Mouse (Mus musculus): ENCODE measurements around the gene Kazald1. TPM values are rescaled to one million over a fixed set of nuclear protein-coding genes. Genes with fewer than 3 reads are reported as not detected.

The Kazald1 gene
- polyA plus RNA-seq, 1 experiment from 2014 or later = 11.2 TPM

DNA sequence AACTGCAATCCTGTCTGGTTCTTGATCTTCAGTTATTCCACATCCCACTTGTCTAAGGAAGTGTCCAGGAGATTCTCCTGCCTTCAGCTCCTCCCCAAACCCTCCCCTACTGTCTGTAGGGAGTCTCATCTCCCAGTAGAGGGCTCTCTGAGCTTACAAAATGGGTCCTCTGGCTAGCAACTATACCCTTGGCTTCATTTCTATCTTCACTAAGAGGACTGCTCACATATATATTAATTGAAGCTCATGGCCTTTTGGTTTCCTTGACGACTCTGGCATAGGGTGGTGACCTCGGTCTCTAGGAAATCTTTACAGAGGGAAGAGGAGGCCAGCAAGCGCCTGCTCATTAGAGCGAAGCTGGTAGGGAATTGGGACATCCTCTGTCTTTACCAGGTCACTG lies 18.7 kb upstream of the Kazald1 start:
- WGBS = 30% methylated on average over 4 of the region's 4 CpGs
- H3K9ac ChIP-seq (replicated peaks; ENCODE audit: low read depth) = no peak overlapping the region
- DNase-seq (ENCODE audit: low spot score) = peak; percentile 88
- TF ChIP-seq CTCF (IDR thresholded peaks at IDR 0.05) (peak; percentile 84), EP300 (IDR thresholded peaks at IDR 0.05) (no peak)
- no peaks in the 10 kb centered on the region for H3K27me3 ChIP-seq (replicated peaks; ENCODE audit: insufficient read depth, low read length)
- H3K36me3 ChIP-seq (ENCODE audit: insufficient read depth, low read length) = 0 out of 2 replicates have a peak, but pooled peaks cover 5% of the 10 kb centered on the region
- no peaks in the 10 kb centered on the region for H3K9me3 ChIP-seq (ENCODE audit: low read length)
- H3K4me1 ChIP-seq (ENCODE audit: insufficient read depth, low read depth, low read length) = peaks cover 10% of the 10 kb centered on the region; the same call in 1 of the 2 replicates
- no peak overlapping the region for H3K27ac ChIP-seq (ENCODE audit: low read length)
- H3K4me3 ChIP-seq (ENCODE audit: low read depth, low read length) = no peak overlapping the region
- peak; percentile 21 for ATAC-seq
- no peak overlapping the region for H3K4me2 ChIP-seq (replicated peaks; ENCODE audit: low read depth, low read length)

DNA sequence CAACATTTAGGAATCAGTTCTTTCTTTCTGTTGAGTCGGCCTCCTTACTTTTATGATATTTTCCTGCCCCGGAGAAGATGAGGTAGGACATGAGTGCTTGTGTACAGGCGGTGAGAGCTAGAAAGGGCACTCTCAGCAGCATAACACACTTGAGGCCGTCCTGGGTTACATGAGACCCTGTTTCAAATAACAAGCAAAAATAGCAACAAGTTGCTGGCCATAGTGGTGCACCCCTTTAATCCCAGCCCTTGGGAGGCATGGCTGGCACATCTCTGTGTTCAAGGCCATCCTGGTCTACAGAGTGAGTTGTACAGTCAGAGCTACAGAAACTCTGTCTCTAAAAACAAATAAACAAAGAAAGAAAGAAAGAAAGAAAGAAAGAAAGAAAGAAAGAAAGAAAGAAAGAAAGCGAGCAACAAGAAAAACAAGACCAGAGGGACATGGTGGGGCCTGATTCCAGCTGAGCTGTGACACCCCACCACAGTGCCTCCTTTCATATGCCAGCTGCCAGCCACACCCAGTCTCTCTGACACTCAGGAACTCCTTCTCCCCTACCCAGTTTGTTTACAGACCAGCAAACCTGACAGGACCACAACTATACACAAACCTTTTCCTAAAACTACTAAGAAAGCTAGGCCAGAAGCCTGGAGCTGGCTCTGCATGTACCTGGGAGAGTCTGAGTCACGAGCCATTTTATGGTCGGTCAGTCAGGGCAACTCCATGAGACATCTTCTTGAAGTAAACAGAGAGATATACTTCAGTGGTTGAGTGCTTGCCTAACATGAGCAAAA lies 17.9 kb upstream of the Kazald1 start:
- WGBS = 50% methylated on average over 7 of the region's 7 CpGs
- Histone ChIP-seq H3K4me3 (ENCODE audit: low read depth, low read length) (no peak overlapping the region), H3K27ac (ENCODE audit: low read length) (peak overlapping the region; percentile 97), H3K9me3 (ENCODE audit: low read length) (no peaks in the 10 kb centered on the region), H3K4me1 (ENCODE audit: insufficient read depth, low read depth, low read length) (peaks cover 10% of the 10 kb centered on the region; the same call in 1 of the 2 replicates), H3K27me3 (replicated peaks; ENCODE audit: insufficient read depth, low read length) (no peaks in the 10 kb centered on the region), H3K4me2 (replicated peaks; ENCODE audit: low read depth, low read length) (peak overlapping the region; percentile 74), H3K9ac (replicated peaks; ENCODE audit: low read depth) (peak overlapping the region; percentile 43; the same call in 1 of the 2 replicates), H3K36me3 (ENCODE audit: insufficient read depth, low read length) (0 out of 2 replicates have a peak, but pooled peaks cover 4% of the 10 kb centered on the region)
- TF ChIP-seq CTCF (IDR thresholded peaks at IDR 0.05) = no peak
- peak; percentile 67 for DNase-seq (ENCODE audit: low spot score)
- no peak for ATAC-seq

DNA sequence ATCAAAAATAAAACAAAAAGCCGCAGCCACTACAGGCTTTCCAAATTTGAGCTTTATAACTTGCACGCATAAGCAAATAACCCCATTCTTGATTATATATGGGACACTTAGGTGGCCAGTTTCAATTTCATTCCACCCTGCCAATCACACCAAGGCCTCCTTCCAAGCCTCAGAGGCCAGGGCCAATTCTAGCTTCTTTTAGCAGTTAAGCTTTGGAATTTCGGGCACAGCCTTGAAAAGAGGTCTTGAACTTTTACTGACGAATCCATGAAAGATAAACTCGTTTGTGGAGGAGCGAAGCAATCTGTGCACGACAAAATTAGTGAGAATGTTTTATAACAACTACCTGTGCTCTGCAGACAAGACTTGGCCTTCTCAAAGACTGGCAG lies 17.3 kb upstream of the Kazald1 start:
- Histone ChIP-seq H3K9ac (replicated peaks; ENCODE audit: low read depth) (peak overlapping the region; percentile 43), H3K36me3 (ENCODE audit: insufficient read depth, low read length) (no peaks in the 10 kb centered on the region), H3K27ac (ENCODE audit: low read length) (peak overlapping the region; percentile 97), H3K4me3 (ENCODE audit: low read depth, low read length) (peak overlapping the region; percentile 56), H3K4me1 (ENCODE audit: insufficient read depth, low read depth, low read length) (peaks cover 10% of the 10 kb centered on the region; the same call in 1 of the 2 replicates), H3K4me2 (replicated peaks; ENCODE audit: low read depth, low read length) (peak overlapping the region; percentile 74), H3K9me3 (ENCODE audit: low read length) (no peaks in the 10 kb centered on the region), H3K27me3 (replicated peaks; ENCODE audit: insufficient read depth, low read length) (no peaks in the 10 kb centered on the region)
- DNase-seq (ENCODE audit: low spot score) (no peak), ATAC-seq (no peak)
- 26% methylated on average over 7 of the region's 7 CpGs for WGBS
- TF ChIP-seq CTCF (IDR thresholded peaks at IDR 0.05) (no peak), EP300 (IDR thresholded peaks at IDR 0.05) (no peak)

DNA sequence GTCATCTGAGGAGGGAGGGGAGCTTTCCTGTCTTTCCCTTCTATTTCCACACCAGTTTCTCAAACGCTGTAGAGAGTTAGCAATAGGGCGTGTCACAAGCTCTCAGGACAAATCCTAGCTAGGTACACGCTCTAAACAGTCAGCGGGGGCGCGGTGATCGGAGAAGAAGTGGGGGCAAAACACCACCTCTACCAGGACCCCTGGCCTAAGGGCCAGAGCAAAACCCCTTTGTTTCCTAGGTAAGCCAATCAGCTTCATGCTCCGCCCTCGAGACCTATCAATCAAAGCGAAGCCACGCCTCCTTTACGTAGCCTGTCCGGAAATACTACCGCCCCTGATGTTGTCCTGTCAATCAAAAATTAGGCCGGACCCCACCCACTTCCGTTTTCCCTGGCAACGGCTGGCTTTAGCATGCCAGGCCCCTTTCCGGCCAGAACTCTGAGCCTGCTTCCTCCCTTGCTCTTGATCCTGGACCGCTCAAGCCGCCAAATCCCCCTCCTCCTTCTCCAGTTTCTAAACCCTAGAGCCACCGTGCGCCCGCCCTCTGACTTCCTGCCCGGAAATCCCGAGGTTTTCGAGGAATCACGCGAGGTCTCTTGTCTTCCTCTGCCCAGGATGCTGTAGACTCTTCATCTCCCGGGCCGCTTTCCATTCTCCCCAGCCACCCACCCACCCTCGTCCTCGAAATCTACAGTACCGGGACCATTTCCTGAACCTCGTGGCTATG lies 16.8 kb upstream of the Kazald1 start:
- peak; percentile 91 for TF ChIP-seq EP300 (IDR thresholded peaks at IDR 0.05)
- peak; percentile 12; the same call in 1 of the 2 replicates for TF ChIP-seq CTCF (IDR thresholded peaks at IDR 0.05)
- H3K4me3 ChIP-seq (ENCODE audit: low read depth, low read length) = peak overlapping the region; percentile 56
- under 1% methylated on average over 34 of the region's 34 CpGs for WGBS
- H3K27ac ChIP-seq (ENCODE audit: low read length) = peak overlapping the region; percentile 97
- DNase-seq (ENCODE audit: low spot score) (peak; percentile 99), ATAC-seq (peak; percentile 92)
- H3K4me2 ChIP-seq (replicated peaks; ENCODE audit: low read depth, low read length) = peak overlapping the region; percentile 74
- no peaks in the 10 kb centered on the region for H3K27me3 ChIP-seq (replicated peaks; ENCODE audit: insufficient read depth, low read length)
- H3K36me3 ChIP-seq (ENCODE audit: insufficient read depth, low read length) = no peaks in the 10 kb centered on the region
- H3K9me3 ChIP-seq (ENCODE audit: low read length) = no peaks in the 10 kb centered on the region
- peak overlapping the region; percentile 59 for H3K9ac ChIP-seq (replicated peaks; ENCODE audit: low read depth)
- H3K4me1 ChIP-seq (ENCODE audit: insufficient read depth, low read depth, low read length) = peaks cover 10% of the 10 kb centered on the region; the same call in 1 of the 2 replicates

DNA sequence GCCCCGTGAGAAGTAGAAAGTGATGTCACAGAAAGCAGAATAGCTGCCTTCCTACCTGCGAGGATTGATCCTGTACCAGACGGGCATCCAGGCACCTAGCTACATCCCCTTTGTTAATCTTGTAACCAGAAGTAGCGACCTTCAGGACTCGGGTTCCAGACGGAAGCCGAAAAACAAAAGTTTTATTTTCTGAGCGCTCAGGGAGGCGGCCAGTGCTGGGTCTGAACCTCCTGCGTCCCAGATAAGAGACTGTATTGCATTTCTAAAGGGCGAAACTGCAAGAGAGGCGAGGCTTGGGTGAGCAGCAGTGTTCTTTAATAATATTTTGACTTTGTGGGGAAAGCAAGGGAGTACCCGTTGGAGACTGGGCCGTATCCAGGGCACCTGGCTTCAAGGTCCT lies 16.2 kb upstream of the Kazald1 start:
- WGBS = 1% methylated on average over 14 of the region's 14 CpGs
- H3K9me3 ChIP-seq (ENCODE audit: low read length) = no peaks in the 10 kb centered on the region
- peak overlapping the region; percentile 74 for H3K4me2 ChIP-seq (replicated peaks; ENCODE audit: low read depth, low read length)
- no peaks in the 10 kb centered on the region for H3K36me3 ChIP-seq (ENCODE audit: insufficient read depth, low read length)
- peak overlapping the region; percentile 56 for H3K4me3 ChIP-seq (ENCODE audit: low read depth, low read length)
- ATAC-seq = no peak; the same call in 1 of the 2 replicates
- TF ChIP-seq EP300 (IDR thresholded peaks at IDR 0.05) (no peak), CTCF (IDR thresholded peaks at IDR 0.05) (no peak)
- DNase-seq (ENCODE audit: low spot score) = no peak
- peaks cover 10% of the 10 kb centered on the region; the same call in 1 of the 2 replicates for H3K4me1 ChIP-seq (ENCODE audit: insufficient read depth, low read depth, low read length)
- H3K27me3 ChIP-seq (replicated peaks; ENCODE audit: insufficient read depth, low read length) = no peaks in the 10 kb centered on the region
- H3K9ac ChIP-seq (replicated peaks; ENCODE audit: low read depth) = peak overlapping the region; percentile 59
- peak overlapping the region; percentile 97 for H3K27ac ChIP-seq (ENCODE audit: low read length)
